Mouse (Mus musculus) heart, embryonic 16.5 days (tissue): ENCODE measurements around the gene 4933402J07Rik. TPM values are rescaled to one million over a fixed set of nuclear protein-coding genes. Genes with fewer than 3 reads are reported as not detected.

Source experiments
- polyA plus RNA-seq: library from polyadenylated mRNA; unstranded; fragments of >200 nt; fragmentation: Nextera tagmentation; extraction: Ambion mirVana; gene quantifications from 2 replicates; pipeline ENCODE4 v1.2.1, GENCODE M21; 2015

4933402J07Rik gene
- polyA plus RNA-seq, 1 experiment from 2014 or later = not detected

Other genes with a start within 250 kb of the 4933402J07Rik start
- gene Cbln1, start 91.2 kb upstream of the 4933402J07Rik start, polyA plus RNA-seq = 0.07 TPM in 1 of 2 replicates, not detected in the other